Comparison of ENCODE assay signal across 21 mouse cellular contexts in the genomic region with DNA sequence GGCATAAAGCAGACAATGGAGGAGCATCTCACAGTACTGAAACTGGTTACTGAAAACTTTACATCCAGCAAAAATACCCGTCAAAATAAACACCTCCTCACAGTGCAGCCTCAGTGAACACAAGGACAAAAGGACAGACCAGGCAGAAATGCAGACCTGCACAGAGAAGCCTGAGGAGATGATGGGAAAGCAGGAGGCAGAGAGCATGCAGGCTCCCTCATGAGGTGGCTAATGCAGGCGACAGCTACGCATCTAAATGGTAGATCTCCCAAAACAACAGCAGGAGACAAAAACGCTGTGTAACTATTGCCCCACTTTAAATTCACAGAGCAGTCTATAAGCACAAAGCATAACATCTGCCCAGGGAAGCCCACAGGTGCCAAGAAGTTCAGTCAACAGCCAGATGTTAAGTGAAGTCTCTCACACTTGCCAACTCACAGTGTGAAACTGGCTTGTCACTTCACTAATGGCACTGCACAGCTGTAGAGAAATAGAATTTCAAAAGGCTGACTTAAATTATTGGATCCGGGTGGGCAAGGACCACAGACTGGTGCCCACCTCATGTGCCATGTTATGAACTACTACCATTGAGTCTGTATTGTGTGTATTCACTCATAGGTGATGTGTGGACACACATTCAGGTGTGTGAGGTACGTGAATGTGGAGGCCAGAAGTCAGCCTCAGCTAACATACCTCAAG. TPM values are rescaled to one million over a fixed set of nuclear protein-coding genes. Genes with fewer than 3 reads are reported as not detected.
DNase-seq lines count a peak whose midpoint lies in the region; ATAC-seq and TF ChIP-seq lines count a peak whose summit lies in the region.
"Had no signal": no experiment of that assay in that cellular context is flagged by ENCODE, and none has a peak within 500 bp of the region (broad histone marks: within the 10 kb centered on the region; RNA-seq: fewer than 3 reads in every experiment).

No protein-coding gene starts in this region.

- no peaks in the 10 kb centered on the region for H3K9me3 ChIP-seq in heart, embryonic 11.5 days (replicated peaks; ENCODE audit: control insufficient read depth, low read length)
- no peaks in the 10 kb centered on the region for H3K9me3 ChIP-seq in hindbrain, embryonic 15.5 days
- no peaks in the 10 kb centered on the region for H3K9me3 ChIP-seq in hindbrain, embryonic 12.5 days (replicated peaks)
- H3K9me3 ChIP-seq in kidney, embryonic 15.5 days (replicated peaks): no peaks in the 10 kb centered on the region
- H3K9me3 ChIP-seq: intestine, embryonic 15.5 days; limb, embryonic 12.5 days; liver, embryonic 12.5 days; stomach, embryonic 15.5 days had no signal

- H3K4me3 ChIP-seq in heart, embryonic 11.5 days (ENCODE audit: low read depth, low read length): no peak overlapping the region
- no peak overlapping the region for H3K4me3 ChIP-seq in heart, adult 2 months
- H3K4me3 ChIP-seq in hindbrain, embryonic 15.5 days: no peak overlapping the region
- no peak overlapping the region for H3K4me3 ChIP-seq in hindbrain, embryonic 12.5 days
- H3K4me3 ChIP-seq in kidney, embryonic 15.5 days (replicated peaks): no peak overlapping the region
- no peak overlapping the region for H3K4me3 ChIP-seq in gastrocnemius, adult 2 months
- H3K4me3 ChIP-seq: erythroblast, embryonic 14.5 days; intestine, embryonic 15.5 days; limb, embryonic 12.5 days; liver, embryonic 12.5 days; stomach, embryonic 15.5 days had no signal

- H3K4me2 ChIP-seq in heart, embryonic 11.5 days: no peak overlapping the region
- H3K4me2 ChIP-seq in hindbrain, embryonic 15.5 days: no peak overlapping the region
- no peak overlapping the region for H3K4me2 ChIP-seq in hindbrain, embryonic 12.5 days (replicated peaks)
- no peak overlapping the region for H3K4me2 ChIP-seq in kidney, embryonic 15.5 days
- H3K4me2 ChIP-seq: intestine, embryonic 15.5 days; limb, embryonic 12.5 days; liver, embryonic 12.5 days; stomach, embryonic 15.5 days had no signal

- no peak for DNase-seq in heart, adult 2 months
- DNase-seq in brain, adult 2 months (ENCODE audit: low read depth, low spot score): peak; percentile 52
- DNase-seq in brain, embryonic 14.5 days (ENCODE audit: low read depth): peak; percentile 18
- no peak for DNase-seq in gastrocnemius, adult 2 months
- DNase-seq: cerebellum, adult 9-10 months; heart, postnatal 14 days; kidney, adult 9 months; kidney, postnatal 36 days; lung, adult 2 months; retina, postnatal 1 day; thymus, adult 2 months had no signal

- H3K27ac ChIP-seq in heart, embryonic 11.5 days (ENCODE audit: low read depth, low read length): peak overlapping the region; percentile 12; the same call in 1 of the 2 replicates
- no peak overlapping the region for H3K27ac ChIP-seq in heart, adult 2 months
- H3K27ac ChIP-seq in hindbrain, embryonic 15.5 days (replicated peaks): peak overlapping the region; percentile 63
- no peak overlapping the region for H3K27ac ChIP-seq in hindbrain, embryonic 12.5 days
- H3K27ac ChIP-seq in kidney, embryonic 15.5 days: no peak overlapping the region
- no peak overlapping the region for H3K27ac ChIP-seq in gastrocnemius, adult 2 months
- H3K27ac ChIP-seq: intestine, embryonic 15.5 days; limb, embryonic 12.5 days; liver, embryonic 12.5 days; stomach, embryonic 15.5 days had no signal

- no peak for TF ChIP-seq EP300 in heart, adult 2 months (IDR thresholded peaks at IDR 0.05; ENCODE audit: insufficient read depth, low read depth, low read length)

- peaks cover 52% of the 10 kb centered on the region for H3K36me3 ChIP-seq in heart, embryonic 11.5 days (ENCODE audit: control insufficient read depth, insufficient read depth, low read length)
- H3K36me3 ChIP-seq in heart, adult 2 months (ENCODE audit: control insufficient read depth, insufficient read depth, low read length): peaks cover 8% of the 10 kb centered on the region
- H3K36me3 ChIP-seq in hindbrain, embryonic 15.5 days: peaks cover 55% of the 10 kb centered on the region
- H3K36me3 ChIP-seq in hindbrain, embryonic 12.5 days: peaks cover 73% of the 10 kb centered on the region
- H3K36me3 ChIP-seq in kidney, embryonic 15.5 days: peaks cover 89% of the 10 kb centered on the region

- intact Hi-C loops in heart, adult 2 months (cut with DNase I): no loop called here
- intact Hi-C loops in gastrocnemius, adult 2 months (cut with DNase I): no loop called here

- no peak for TF ChIP-seq CTCF in heart, adult 2 months (IDR thresholded peaks at IDR 0.05)
- no peak for TF ChIP-seq CTCF in brain, embryonic 14.5 days (IDR thresholded peaks at IDR 0.05; ENCODE audit: borderline replicate concordance, extremely low read depth, insufficient read depth, insufficient read length)
- no peak for TF ChIP-seq CTCF in gastrocnemius, adult 2 months (IDR thresholded peaks at IDR 0.05)

- 85% methylated on average over 6 of the region's 6 CpGs for WGBS in heart, embryonic 11.5 days (ENCODE audit: insufficient replicate concordance)
- 84% methylated on average over 6 of the region's 6 CpGs for WGBS in heart, adult 2 months
- WGBS in hindbrain, embryonic 15.5 days: 58% methylated on average over 6 of the region's 6 CpGs
- 80% methylated on average over 6 of the region's 6 CpGs for WGBS in hindbrain, embryonic 12.5 days
- 63% methylated on average over 6 of the region's 6 CpGs for WGBS in kidney, embryonic 15.5 days

- no peaks in the 10 kb centered on the region for H3K79me2 ChIP-seq in heart, adult 2 months (replicated peaks; ENCODE audit: control insufficient read depth, insufficient read depth, low read length)

- no peak overlapping the region for H3K9ac ChIP-seq in heart, embryonic 11.5 days (ENCODE audit: low read depth, low read length)
- H3K9ac ChIP-seq in heart, adult 2 months (ENCODE audit: low read depth, low read length): no peak overlapping the region
- no peak overlapping the region for H3K9ac ChIP-seq in hindbrain, embryonic 15.5 days
- H3K9ac ChIP-seq in hindbrain, embryonic 12.5 days: no peak overlapping the region
- no peak overlapping the region for H3K9ac ChIP-seq in kidney, embryonic 15.5 days
- H3K9ac ChIP-seq: intestine, embryonic 15.5 days; limb, embryonic 12.5 days; liver, embryonic 12.5 days; stomach, embryonic 15.5 days had no signal

- H3K27me3 ChIP-seq in heart, embryonic 11.5 days (ENCODE audit: control insufficient read depth, insufficient read depth, low read length): no peaks in the 10 kb centered on the region
- H3K27me3 ChIP-seq in heart, adult 2 months (ENCODE audit: control insufficient read depth, insufficient read depth, low read length): no peaks in the 10 kb centered on the region
- H3K27me3 ChIP-seq in hindbrain, embryonic 15.5 days: no peaks in the 10 kb centered on the region
- H3K27me3 ChIP-seq in hindbrain, embryonic 12.5 days: no peaks in the 10 kb centered on the region
- no peaks in the 10 kb centered on the region for H3K27me3 ChIP-seq in kidney, embryonic 15.5 days
- H3K27me3 ChIP-seq: intestine, embryonic 15.5 days; limb, embryonic 12.5 days; liver, embryonic 12.5 days; stomach, embryonic 15.5 days had no signal

- no peak for ATAC-seq in heart, embryonic 11.5 days (replicated peaks; ENCODE audit: insufficient number of reproducible peaks, low FRiP score, low TSS enrichment)
- ATAC-seq in hindbrain, embryonic 15.5 days (ENCODE audit: low FRiP score, low read depth): peak; percentile 51; the same call in 1 of the 2 replicates
- ATAC-seq in hindbrain, embryonic 12.5 days (ENCODE audit: low FRiP score): no peak
- no peak for ATAC-seq in kidney, embryonic 15.5 days (replicated peaks; ENCODE audit: low FRiP score)
- ATAC-seq: intestine, embryonic 15.5 days; liver, embryonic 12.5 days had no signal

- 0 out of 2 replicates have a peak, but pooled peaks cover 5% of the 10 kb centered on the region for H3K4me1 ChIP-seq in heart, embryonic 11.5 days (ENCODE audit: control insufficient read depth, insufficient read depth, low read length)
- no peaks in the 10 kb centered on the region; the same call in 1 of the 2 replicates for H3K4me1 ChIP-seq in heart, adult 2 months (ENCODE audit: control insufficient read depth, insufficient read depth, low read length)
- H3K4me1 ChIP-seq in hindbrain, embryonic 15.5 days (replicated peaks): peaks cover 5% of the 10 kb centered on the region; the same call in 1 of the 2 replicates
- H3K4me1 ChIP-seq in hindbrain, embryonic 12.5 days: no peaks in the 10 kb centered on the region
- H3K4me1 ChIP-seq in kidney, embryonic 15.5 days: no peaks in the 10 kb centered on the region
- H3K4me1 ChIP-seq: intestine, embryonic 15.5 days; limb, embryonic 12.5 days; stomach, embryonic 15.5 days had no signal

- no peak for TF ChIP-seq POLR2A in heart, adult 2 months (IDR thresholded peaks at IDR 0.05; ENCODE audit: insufficient read depth, low read depth, low read length)
- TF ChIP-seq POLR2A in brain, embryonic 14.5 days (IDR thresholded peaks at IDR 0.05; ENCODE audit: borderline replicate concordance, extremely low read depth, insufficient read depth, insufficient read length, poor library complexity, severe bottlenecking): no peak

RNA-seq across cellular contexts. Expression of a gene that starts 58.5 kb away (rescaled TPM):
- polyA plus RNA-seq in heart, embryonic 11.5 days (2014; fragmentation: Nextera tagmentation; extraction: Ambion mirVana): 4.2 and 5.8 TPM in 2 replicates
- total RNA-seq in heart, adult 2 months (2021): 10 to 100 TPM; 54.6 to 83.7 TPM
- 27.4 and 28.7 TPM in 2 replicates for polyA plus RNA-seq in heart, adult 2 months (2012; rRNA removed)
- 39.5 and 45.1 TPM in 2 replicates for polyA plus RNA-seq in hindbrain, embryonic 15.5 days (2015; fragmentation: Nextera tagmentation; extraction: Ambion mirVana)
- 55.3 and 55.7 TPM in 2 replicates for polyA plus RNA-seq in hindbrain, embryonic 12.5 days (2016; fragmentation: Nextera tagmentation; extraction: Ambion mirVana)
- 59.9 and 142 TPM in 2 replicates for polyA plus RNA-seq in brain, embryonic 14.5 days (2012; rRNA removed)
- polyA plus RNA-seq in kidney, embryonic 15.5 days (2015; fragmentation: Nextera tagmentation; extraction: Ambion mirVana): 11.7 and 13.7 TPM in 2 replicates
- total RNA-seq in gastrocnemius, adult 2 months (2021): 10 to 100 TPM; 46.1 to 52.4 TPM
- total RNA-seq: common myeloid progenitor, adult 5-6 weeks had no signal
- polyA plus RNA-seq: erythroblast, embryonic 14.5 days had no signal

Comparison
In these comparisons a context has a peak if more than half of its experiments do, and no peak if none do; other contexts are left out.
1. H3K27ac ChIP-seq: peak in heart, embryonic 11.5 days (single experiment) and hindbrain, embryonic 15.5 days (single experiment); none in heart, adult 2 months (single experiment), hindbrain, embryonic 12.5 days (single experiment), kidney, embryonic 15.5 days (single experiment) and gastrocnemius, adult 2 months (single experiment).
2. DNase-seq: peak in brain, adult 2 months (single experiment) and brain, embryonic 14.5 days (single experiment); none in heart, adult 2 months (0 of 2) and gastrocnemius, adult 2 months (single experiment).